Mouse (Mus musculus): ENCODE measurements around the gene Mink1.

- TF ChIP-seq POLR2A (IDR thresholded peaks at IDR 0.05; ENCODE audit: control insufficient read depth, extremely low read depth, insufficient read depth, low read length, poor library complexity) (no peak), CTCF (IDR thresholded peaks at IDR 0.05; ENCODE audit: borderline replicate concordance, control insufficient read depth, extremely low read depth, insufficient read depth, low read length, poor library complexity) (no peak)
Measured at GRCm38 (mm10) chr11:70544496-70544895, 18.2 kb upstream of the Mink1 start.

Data from thymus, adult 2 months (tissue).